Mouse (Mus musculus): ENCODE data around the gene Pdcd7.

- TF ChIP-seq CTCF (IDR thresholded peaks at IDR 0.05; ENCODE audit: control insufficient read depth, insufficient read depth, insufficient replicate concordance, low read depth, low read length) (no peak), POLR2A (IDR thresholded peaks at IDR 0.05; ENCODE audit: control insufficient read depth, low read depth, low read length) (no peak)
Measured at GRCm38 (mm10) chr9:65308011-65308410, 37.9 kb upstream of the Pdcd7 start.
